Mouse (Mus musculus) telencephalon, adult 2 months (tissue): Measurements from ENCODE around the gene Nudcd2.
"Not testable (repeated sequence)": the region's sequence is repeated elsewhere in the genome, so short reads cannot be mapped to it uniquely, and the experiment has no call there.

ENCODE experiments used
- DNase-seq: peaks from one replicate; pipeline ENCODE4 v3.0.0-alpha.2; 2011; ENCODE audit warnings: low read depth, low spot score

The Nudcd2 gene

GRCm38 (mm10) chr11:40733339-40734174, at the start of gene Nudcd2, which contains the start of gene Hmmr:
Nudcd2 (plus strand) TSS chr11:40733667.
Hmmr (minus strand) TSS chr11:40733422.
- DNase-seq = peak; percentile 98

GRCm38 (mm10) chr11:40690444-40691127, 42.9 kb upstream of the Nudcd2 start:
- DNase-seq = no peak

- no peak for DNase-seq
Measured at GRCm38 (mm10) chr11:40692101-40692509, 41.4 kb upstream of the Nudcd2 start.

- peak; percentile 91 for DNase-seq
Measured at GRCm38 (mm10) chr11:40692511-40693365, 40.7 kb upstream of the Nudcd2 start.

GRCm38 (mm10) chr11:40693366-40693951, 40.0 kb upstream of the Nudcd2 start:
- peak; percentile 41 for DNase-seq

GRCm38 (mm10) chr11:40694311-40695087, 39.0 kb upstream of the Nudcd2 start:
- peak; percentile 73 for DNase-seq

- no peak for DNase-seq
Measured at GRCm38 (mm10) chr11:40695103-40695502, 38.4 kb upstream of the Nudcd2 start, which contains the start of gene Mat2b. Mat2b (minus strand) TSS chr11:40695203.

- DNase-seq = not testable (repeated sequence)
Measured at GRCm38 (mm10) chr11:40709899-40710298, 23.6 kb upstream of the Nudcd2 start.

- DNase-seq = no peak
Measured at GRCm38 (mm10) chr11:40713858-40714257, 19.6 kb upstream of the Nudcd2 start.

GRCm38 (mm10) chr11:40715524-40715923, 17.9 kb upstream of the Nudcd2 start:
- DNase-seq = no peak

GRCm38 (mm10) chr11:40718324-40718723, 15.1 kb upstream of the Nudcd2 start:
- no peak for DNase-seq

GRCm38 (mm10) chr11:40732997-40733338, 499 bp upstream of the Nudcd2 start:
- DNase-seq = no peak

- DNase-seq = no peak
Measured at GRCm38 (mm10) chr11:40734251-40734752, 835 bp downstream of the Nudcd2 start.

- no peak for DNase-seq
Measured at GRCm38 (mm10) chr11:40737369-40737768, 3.9 kb downstream of the Nudcd2 start.

- no peak for DNase-seq
Measured at GRCm38 (mm10) chr11:40741605-40742262, 8.3 kb downstream of the Nudcd2 start.

GRCm38 (mm10) chr11:40744348-40744747, 10.9 kb downstream of the Nudcd2 start:
- DNase-seq = no peak

GRCm38 (mm10) chr11:40746361-40746760, 12.9 kb downstream of the Nudcd2 start:
- no peak for DNase-seq

- no peak for DNase-seq
Measured at GRCm38 (mm10) chr11:40747716-40748115, 14.2 kb downstream of the Nudcd2 start.

GRCm38 (mm10) chr11:40753836-40754235, 20.4 kb downstream of the Nudcd2 start:
- no peak for DNase-seq

- no peak for DNase-seq
Measured at GRCm38 (mm10) chr11:40754664-40755107, 21.2 kb downstream of the Nudcd2 start.
